Mouse (Mus musculus) testis, postnatal 10 days (tissue): ENCODE results near the gene Tmx2.
"Not testable (repeated sequence)": the region's sequence is repeated elsewhere in the genome, so short reads cannot be mapped to it uniquely, and the experiment has no call there.

Experiments
- DNase-seq: peaks from one replicate; pipeline ENCODE4 v3.0.0; 2021; ENCODE audit warnings: low spot score

Tmx2 gene

DNA sequence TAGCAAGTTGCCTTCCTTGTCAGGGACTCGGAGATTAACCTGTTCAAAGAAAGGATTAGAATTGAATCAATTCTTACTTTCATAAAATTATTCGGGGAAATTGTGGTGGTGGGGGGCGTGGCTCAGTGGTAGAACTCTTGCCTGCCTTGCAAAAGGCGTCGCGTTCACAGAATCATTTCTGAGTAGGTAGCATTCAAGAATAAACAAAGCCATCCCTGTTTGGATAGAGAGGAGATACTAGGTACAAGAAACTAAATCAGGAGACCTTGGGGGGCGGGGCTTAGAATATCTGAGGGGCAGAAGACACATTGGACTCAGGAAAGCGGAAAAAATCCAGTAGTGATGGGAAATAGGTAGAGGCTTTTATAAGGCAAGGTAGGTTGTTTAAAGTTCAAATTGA, at the start of gene Tmx2:
TSS of gene Tmx2 (minus strand) at position 125 of the 400 bp plus-strand sequence.
- peak; percentile 68 for DNase-seq

DNA sequence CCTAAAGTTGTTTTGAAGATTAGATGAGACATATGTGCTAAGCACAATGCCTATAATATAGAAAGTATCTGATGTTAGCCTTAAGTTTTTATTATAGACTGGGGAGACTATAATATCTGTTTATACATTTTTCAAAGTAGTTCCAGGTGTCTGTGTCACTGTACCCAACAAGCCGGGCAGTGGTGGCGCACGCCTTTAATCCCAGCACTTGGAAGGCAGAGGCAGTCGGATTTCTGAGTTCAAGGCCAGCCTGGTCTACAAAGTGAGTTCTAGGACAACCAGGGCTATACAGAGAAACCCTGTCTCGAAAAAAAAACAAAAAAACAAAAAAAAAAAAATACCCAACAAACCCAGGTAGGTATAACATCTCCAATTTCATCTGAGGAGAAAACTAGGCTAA, 49.3 kb upstream of the Tmx2 start:
- not testable (repeated sequence) for DNase-seq

DNA sequence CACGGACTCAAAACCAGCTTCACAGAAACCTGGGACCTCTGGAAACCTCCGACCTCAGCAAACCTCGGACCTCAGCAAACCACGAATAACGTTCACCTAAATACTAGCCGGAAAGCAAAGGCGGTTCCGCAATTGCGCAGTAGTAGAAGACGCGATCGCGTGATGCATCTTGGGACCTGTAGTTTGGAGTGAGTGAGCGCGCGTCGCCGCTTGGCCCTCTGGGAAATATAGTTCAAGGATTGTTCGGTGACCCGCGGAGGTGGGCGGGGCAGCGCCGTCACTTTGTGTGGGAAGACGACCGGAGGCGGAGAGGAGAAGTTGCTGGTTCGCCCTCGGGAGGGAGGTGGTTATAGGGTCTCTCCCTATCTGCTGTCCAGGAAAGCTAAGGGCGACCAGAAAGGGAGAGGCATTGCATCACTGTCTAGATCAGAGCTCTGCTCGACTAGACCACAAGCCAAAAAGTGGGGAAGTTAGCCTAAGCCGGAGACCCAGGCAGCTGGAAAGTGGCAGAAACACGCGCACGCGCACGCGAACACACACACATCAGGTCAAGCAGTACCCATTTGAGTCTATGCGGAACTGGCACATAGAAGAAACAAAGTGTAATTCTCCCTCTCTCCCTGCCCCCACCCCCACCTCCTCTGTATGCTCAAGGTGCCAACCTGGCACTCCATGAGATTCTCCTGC, 48.4 kb upstream of the Tmx2 start, which contains the start of gene Clp1:
TSS of gene Clp1 (minus strand) at position 179 of the 687 bp plus-strand sequence.
- peak; percentile 97 for DNase-seq

DNA sequence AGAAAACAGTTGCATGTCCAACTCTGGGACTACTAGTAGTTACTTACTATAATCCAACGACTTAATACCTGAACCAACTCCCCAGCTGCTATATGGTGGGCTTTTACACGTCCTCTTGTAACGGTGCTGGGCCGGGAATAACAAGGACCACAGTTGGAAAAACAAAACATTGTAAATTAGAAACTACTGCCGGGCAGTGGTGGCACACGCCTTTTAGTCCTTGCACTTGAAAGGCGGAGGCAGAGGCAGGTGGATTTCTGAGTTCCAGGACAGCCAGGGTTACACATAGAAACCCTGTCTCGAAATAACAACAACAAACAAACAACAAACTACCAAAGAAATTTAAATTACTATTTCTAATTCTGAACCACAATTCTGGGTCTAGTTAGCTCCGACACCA, 47.8 kb upstream of the Tmx2 start:
- DNase-seq = no peak

DNA sequence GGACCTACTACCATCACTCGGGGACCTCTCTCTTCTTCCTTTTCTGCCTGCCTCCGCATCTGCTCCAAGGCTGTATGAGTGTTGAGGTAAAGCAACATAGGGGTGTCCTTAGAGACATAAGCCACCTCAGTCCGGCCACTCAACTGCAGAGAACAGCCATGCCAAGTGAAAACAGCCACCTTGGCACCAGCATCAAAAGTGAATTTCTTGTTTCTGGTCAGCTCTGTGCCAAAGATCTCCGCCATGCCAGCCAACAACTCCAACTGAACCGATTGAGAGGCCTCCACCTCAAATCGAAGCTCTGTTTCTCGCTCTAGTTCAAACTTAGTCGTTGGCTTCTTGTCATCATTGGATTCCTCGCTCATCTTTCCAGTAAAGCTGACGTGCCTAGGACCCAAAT, 46.8 kb upstream of the Tmx2 start:
- no peak for DNase-seq

DNA sequence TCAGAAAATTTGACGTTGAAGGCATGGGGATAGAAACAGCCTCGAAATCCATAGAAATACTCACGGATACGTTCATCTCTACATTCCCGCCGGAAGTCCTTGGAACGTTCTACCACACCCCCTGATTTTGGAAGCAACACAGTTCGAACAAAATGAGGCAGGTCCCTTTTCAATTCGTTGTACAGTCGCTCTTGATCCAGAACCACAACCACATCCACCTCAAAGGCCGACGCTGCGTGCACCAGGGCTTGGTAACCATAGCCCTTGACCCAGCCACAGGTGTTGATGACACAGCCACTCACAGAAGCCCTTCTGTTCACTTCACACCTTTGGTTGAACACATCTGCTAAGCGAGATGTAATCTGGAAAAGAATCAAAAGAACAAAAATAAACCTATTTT, 44.9 kb upstream of the Tmx2 start:
- no peak for DNase-seq

DNA sequence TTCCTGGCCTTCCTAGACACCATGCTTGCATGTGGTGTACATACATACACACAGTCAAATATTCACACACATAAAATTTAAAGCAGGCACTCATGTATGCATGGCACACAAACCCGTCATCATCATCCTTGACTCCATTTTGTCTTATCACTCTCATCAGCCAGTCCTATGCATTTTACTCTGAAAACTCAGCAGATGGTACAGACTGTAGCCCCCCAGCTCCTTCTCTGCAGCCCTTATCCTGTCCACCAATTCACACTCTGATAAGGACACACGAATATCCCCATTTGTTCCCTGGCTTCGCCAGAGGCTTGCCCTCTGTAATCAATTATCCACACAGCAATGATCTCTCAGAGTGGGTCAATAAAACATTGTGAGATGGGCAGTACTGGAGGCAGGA, 42.2 kb upstream of the Tmx2 start:
- DNase-seq = no peak

DNA sequence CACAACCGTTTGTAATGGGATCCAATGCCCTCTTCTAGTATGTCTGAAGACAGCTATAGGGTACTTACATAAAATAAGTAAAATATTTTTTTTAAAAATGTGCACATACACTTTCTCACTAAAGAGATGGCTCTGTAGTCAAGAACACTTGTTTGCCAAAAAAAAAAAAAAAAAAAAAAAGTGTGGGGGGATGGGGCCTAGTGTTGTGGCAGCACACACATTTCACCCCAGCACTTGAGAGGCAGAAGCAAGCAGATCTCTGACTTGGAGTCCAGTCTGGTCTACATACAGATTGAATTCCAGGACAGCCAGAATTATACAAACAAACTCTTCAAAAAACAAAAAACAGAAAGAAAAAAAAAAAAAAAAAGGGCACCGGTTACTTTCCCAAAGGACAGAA, 41.8 kb upstream of the Tmx2 start:
- no peak for DNase-seq

DNA sequence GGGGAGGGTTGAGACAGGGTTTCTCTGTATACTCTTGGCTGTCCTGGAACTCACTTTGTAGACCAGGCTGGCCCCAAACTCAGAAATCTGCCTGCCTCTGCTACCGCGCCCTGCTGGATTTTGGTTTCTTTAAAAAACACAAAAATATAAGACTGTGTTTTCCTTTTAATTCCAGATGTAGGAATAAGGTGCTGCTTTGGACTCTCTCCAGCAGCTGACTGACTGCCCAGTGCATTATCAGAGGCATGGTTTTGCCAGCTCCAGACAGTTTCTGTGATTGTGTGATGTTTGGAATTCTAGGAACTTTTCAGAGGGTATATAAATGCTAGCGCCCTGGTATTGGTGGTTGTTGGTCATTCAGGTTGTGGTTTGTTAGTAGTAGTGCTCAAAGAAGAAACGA, 38.4 kb upstream of the Tmx2 start:
- no peak for DNase-seq

DNA sequence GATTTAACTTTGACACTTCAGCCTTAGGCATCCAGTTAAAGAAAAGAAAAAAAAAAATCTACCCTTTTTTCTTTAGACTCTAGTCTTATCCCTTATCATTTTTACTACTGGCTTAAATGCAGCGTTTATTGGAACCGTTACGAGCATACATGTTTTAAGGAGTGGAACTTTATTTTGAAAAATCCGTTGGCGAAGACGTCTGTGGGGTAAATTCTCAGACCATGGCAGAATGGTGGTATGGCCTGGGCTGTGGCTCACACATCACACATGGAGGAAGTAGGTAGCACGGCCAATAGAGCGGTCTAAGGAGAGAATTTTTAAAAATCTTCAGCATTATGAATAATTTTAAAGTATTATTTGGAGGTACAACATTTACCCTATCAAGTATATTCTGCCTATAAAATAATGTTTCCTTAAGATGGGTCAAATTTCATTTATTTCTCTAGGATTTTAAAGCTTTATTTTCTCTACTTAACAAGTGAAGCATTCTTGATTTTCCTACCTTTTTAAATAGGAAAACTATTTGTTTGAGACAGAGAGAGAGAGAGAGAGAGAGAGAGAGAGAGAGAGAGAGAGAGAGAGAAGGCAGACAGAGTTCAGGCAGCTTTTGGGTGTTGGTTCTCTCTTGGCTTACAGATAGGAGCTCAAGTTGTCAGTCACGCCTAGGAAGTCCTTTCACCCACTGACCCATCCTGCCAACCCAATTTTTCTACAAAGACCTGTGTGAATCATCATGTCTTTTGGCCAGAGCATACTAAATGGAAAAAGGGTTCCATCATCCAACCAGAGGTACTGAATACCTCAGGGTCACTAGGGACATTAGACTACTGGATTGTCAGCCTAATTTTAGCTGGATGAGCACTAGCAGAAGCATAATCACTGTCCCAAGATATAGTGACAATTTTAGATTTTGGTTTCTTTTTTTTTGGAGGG, 37.7 kb upstream of the Tmx2 start:
- DNase-seq = no peak

DNA sequence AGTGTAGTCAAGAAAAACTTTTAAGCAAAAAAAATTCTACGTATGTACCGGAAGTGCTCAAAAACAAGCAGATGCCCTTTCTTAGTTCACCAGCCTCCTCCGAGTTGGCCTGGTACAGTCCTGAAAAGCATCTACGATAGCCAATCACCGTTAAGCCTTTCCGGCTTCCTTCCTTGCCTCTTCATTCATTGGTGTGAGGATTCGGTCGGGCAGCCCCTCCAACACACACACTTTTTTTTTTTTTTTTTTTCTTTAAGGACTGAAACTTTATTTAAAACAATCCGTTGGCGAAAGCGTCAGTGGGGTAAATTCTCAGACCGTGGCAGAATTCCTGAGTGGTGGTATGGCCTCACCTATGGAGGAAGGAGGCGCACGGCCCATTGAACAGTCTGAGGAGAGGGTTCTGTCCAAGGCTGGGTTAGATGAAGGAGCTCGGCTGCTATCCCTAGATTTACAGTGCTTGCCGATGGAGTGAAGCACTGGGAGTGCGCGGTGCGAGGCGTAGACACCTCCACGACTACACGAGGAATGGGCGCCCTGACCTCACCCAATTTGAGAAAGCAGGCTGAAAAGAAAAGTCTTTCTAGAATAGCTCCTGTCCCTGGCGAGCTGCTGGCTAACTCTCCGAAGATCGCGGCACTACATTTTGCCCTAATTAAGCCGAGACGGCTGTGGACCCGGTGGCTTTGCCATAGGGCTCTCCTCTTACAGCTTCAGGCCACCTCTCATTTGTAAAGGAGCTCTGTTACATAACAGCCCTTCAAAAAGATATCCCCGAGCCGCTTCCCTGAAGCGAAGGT, 36.8 kb upstream of the Tmx2 start:
- peak; percentile 63 for DNase-seq

DNA sequence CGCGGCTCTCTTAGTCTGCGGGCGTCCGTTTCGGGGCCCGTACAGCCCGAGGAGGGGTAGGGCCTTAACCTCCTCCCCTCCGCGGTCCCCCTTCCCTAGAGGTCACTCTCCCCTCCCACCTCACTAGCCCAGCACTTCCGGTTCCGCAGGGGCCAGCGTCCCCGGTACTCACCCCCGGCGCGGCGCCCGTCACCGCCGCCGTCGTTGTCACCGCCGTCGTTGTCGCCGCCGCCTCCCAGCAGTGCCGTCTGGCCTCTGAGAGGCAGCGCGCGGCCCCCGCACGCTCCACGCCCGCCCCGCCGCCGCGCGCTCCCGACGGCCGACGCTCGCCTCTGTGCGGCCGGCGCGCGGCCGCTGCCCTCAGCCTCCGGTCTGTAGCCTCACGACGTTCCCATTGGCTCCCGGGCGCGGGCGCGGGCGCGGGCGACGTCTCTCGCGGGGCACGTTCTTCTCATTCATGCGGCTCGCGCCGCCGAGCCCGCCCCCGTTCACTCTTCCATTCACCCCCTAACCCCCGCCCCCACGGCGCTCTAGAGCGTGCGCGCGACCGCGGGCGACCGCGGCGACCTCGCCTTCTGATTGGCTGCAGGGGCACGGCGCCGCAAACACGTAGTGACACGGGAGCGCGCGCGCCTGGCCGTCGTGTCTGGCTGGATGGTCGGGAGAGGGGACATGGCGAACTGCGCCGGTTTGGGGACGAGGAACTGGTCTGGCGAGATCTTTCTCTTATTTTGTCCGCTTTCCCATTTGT, 36.0 kb upstream of the Tmx2 start, which contains the start of gene Zdhhc5:
TSS of gene Zdhhc5 (minus strand) at position 370 of the 751 bp plus-strand sequence.
- DNase-seq = peak; percentile 99

DNA sequence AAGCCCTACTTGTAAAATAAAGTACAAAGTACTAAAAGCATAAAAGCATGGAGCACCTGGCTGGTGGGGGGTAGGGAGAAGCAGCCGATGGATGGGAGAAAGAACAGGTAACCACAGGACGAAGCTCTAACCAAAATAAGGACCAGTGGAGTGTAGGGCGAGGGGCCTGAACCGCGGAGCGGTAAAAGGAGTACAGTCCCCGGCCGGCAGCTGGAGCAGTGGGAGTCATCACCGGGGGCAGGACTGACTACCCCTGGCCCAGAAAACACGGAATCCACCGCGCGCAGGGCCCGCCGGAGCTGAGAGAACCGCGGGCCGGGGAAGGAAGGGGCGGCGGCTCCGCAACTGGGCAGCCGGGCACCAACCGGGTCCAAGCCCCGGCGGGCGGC, 35.5 kb upstream of the Tmx2 start:
- DNase-seq = no peak

DNA sequence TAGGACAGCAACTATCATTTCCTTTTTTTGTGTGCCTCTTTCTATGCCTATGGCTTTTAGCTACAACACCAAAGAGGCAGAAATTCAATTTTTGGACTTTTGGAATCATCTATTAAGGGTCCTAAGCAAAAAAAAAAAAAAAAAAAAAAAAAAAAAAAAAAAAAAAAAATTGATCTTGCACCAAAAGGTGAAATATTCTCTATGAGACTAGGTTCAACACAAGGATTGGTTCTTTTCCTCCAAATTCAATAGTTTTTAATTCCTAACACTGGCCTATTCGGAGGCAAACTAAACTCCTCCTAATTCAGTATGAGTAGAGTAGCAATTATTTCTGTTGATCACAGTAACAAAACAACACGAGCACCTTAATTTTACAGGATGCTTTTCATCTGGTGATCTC, 33.0 kb upstream of the Tmx2 start:
- DNase-seq = no peak

DNA sequence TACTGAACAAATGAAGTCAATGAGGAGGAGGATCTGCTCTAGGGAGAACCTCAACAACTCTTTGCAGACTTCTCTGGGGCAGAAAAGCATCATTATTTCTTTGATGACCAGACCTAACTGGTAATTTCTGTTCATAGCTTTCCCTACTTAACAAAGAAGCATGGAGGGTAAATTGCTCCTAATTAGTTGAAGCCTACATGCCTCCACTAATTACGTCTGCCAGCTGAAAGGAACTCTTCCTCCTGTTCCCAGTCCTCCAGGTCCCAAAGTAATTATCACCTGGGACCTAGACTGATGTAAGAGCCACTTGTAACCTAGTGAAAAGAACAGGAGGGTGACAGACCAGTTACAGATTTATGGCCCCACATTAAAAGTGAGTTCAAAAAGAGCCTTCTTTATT, 28.6 kb upstream of the Tmx2 start:
- DNase-seq = no peak

DNA sequence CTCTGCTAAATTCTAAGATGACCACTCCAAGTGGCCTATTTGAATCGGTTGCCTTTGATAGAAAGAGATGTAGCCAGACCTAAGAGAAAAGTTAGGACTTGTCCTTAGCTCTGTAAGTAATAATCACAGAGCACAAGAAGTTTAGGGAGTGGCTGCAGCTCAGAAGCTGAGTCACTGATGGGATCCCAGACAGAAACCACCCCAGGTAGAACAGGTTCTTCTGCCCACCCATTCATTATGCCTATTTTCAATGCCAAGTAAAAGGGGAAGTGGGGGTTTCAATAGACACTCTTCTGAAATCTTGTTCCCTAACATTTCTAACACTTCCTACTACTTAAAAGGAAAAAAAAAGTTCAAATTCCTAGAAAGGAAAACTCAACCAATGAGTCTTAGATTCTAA, 26.4 kb upstream of the Tmx2 start:
- no peak for DNase-seq

DNA sequence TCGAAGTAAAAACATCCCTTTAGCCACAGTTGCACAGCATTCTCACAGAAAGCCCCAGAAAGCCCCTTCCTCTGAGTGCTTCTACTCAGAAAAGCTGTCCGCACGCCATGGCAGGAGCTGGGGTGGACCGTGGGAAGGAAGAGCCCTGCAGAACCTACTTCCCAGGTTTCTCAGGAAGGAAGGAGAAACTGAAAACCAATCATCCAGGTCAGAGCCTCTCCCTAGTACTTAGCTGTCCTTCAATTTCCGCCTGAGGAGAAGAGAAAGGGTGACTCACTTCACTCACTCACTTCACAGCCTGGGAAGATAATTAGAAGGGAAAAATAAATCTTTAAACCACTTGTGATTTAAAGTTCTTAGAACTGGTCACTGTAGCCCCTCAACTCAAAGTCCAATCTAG, 25.4 kb upstream of the Tmx2 start:
- no peak for DNase-seq

DNA sequence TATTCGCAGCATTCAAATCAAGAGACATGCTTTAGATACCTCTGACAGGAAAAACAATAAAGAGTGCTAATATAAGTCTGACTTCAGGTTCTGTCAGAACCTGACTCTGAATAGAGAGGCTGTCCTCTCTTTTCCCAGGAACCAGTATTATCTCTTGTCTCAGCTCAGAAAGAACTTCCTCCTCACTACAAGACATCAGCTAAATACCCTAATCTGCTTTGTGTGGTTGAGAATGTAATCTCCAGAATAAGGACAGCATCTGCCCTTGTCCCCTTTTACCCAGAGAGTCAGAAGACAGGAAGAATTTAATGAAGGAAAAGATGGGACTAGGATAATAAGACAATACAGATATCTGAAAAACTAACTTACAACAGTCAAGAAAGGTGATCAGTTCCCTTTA, 24.6 kb upstream of the Tmx2 start:
- DNase-seq = no peak

DNA sequence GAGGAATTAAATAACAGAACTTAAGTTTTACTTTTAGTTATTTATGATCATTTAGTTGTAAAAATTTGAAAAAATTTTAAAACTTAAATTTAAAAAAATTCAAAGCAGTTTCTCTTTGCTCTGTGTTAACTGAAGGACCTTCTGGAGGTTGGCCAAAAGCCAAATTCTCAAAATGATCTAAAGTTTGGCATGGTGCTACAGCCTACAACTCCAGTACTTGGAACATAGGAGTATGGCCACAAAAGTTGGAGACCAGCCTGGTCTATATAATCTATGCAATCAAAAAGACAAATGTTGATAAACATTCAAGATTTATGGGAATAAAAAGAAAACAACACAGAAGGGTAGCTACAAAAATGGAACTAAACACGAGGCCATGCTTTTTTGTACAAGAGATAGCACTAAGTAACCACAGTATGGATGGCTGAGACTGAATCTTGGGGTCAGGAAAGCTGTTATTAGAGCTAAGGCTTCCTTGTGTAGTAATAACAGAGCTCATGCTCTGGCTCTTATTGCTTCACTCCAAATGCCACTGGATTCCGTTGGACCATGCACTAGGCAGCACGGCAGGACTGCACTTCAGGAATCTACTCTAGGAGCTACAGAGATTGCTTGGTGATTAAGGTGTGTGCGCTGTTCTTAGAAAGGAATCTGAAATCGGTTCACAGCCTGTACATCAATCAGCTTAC, 16.2 kb upstream of the Tmx2 start:
- DNase-seq = no peak

DNA sequence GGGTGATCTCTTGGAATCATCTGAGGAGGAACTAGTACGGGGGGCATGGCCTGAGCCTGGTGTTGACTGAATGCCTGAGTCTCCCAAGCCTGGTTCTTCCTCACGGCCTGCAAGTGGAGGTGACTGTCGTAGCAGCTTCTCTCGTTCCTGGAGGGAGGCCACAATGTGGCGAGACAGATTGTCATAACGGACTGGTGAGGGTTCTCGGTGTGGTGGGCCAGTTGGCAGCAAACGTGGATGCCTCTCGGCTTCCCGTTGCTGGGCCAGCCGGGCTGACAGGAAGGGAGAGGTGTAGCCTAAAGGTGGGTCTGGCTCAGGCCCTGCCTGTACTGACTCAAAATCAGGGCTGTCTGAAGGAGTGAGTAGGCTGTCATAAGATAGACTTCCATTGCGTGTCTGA, 11.1 kb upstream of the Tmx2 start:
- no peak for DNase-seq
